Mouse (Mus musculus): ENCODE results near the gene Epb41l3. TPM values are rescaled to one million over a fixed set of nuclear protein-coding genes. Genes with fewer than 3 reads are reported as not detected.

The Epb41l3 gene
- total and polyA plus RNA-seq, 3 experiments: not detected

GRCm38 (mm10) chr17:69059760-69060159, 15.7 kb upstream of the Epb41l3 start:
- Histone ChIP-seq H3K4me1 (ENCODE audit: control insufficient read depth in 1 of 2, insufficient read depth in 2 of 2, low read length in 2 of 2) (no peaks in the 10 kb centered on the region), H3K27ac (ENCODE audit: control insufficient read depth, low read depth, low read length) (no peak overlapping the region), H3K36me3 (ENCODE audit: control insufficient read depth in 1 of 2, insufficient read depth in 2 of 2, low read length in 2 of 2) (no peaks in the 10 kb centered on the region), H3K79me2 (ENCODE audit: control insufficient read depth, insufficient read depth, low read length, poor library complexity) (no peaks in the 10 kb centered on the region), H3K4me3 (ENCODE audit: control insufficient read depth in 1 of 2, insufficient read depth in 1 of 2, low read depth in 2 of 2, low read length in 2 of 2) (no peak overlapping the region), H3K9me3 (replicated peaks; ENCODE audit: insufficient read depth, low read length) (no peaks in the 10 kb centered on the region), H3K9ac (ENCODE audit: control insufficient read depth, low read depth, low read length, poor library complexity, severe bottlenecking) (no peak overlapping the region), H3K27me3 (ENCODE audit: control insufficient read depth in 1 of 2, insufficient read depth in 2 of 2, low read length in 2 of 2) (no peaks in the 10 kb centered on the region)
- no peak for TF ChIP-seq HCFC1 (IDR thresholded peaks at IDR 0.05; ENCODE audit: low read depth, low read length)
- no peak for DNase-seq (ENCODE audit: low read depth, low spot score)

DNA sequence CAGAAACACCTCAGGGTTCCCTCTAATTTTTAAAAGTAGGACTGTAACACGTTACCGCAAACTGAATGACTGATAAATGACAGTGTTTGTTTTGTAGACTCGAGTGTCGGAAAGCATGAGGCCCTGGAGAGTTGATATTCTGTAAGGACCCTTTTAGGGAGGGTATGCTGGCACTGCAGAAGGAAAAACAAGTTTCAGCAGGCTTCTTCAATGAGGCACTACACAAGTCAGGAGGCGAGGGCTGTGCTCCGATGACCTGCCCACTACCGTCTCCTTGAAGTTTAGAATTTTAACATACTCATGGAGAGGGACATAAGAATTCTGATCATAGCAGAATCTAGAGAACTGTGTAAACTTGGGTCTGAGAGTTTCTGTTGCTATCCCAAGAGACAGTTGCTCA, 15.1 kb upstream of the Epb41l3 start:
- Histone ChIP-seq H3K27me3 (ENCODE audit: control insufficient read depth in 1 of 2, insufficient read depth in 2 of 2, low read length in 2 of 2) (no peaks in the 10 kb centered on the region), H3K79me2 (ENCODE audit: control insufficient read depth, insufficient read depth, low read length, poor library complexity) (no peaks in the 10 kb centered on the region), H3K36me3 (ENCODE audit: control insufficient read depth in 1 of 2, insufficient read depth in 2 of 2, low read length in 2 of 2) (no peaks in the 10 kb centered on the region), H3K27ac (ENCODE audit: control insufficient read depth, low read depth, low read length) (no peak overlapping the region), H3K4me3 (ENCODE audit: control insufficient read depth in 1 of 2, insufficient read depth in 1 of 2, low read depth in 2 of 2, low read length in 2 of 2) (no peak overlapping the region), H3K9me3 (replicated peaks; ENCODE audit: insufficient read depth, low read length) (no peaks in the 10 kb centered on the region), H3K4me1 (ENCODE audit: control insufficient read depth in 1 of 2, insufficient read depth in 2 of 2, low read length in 2 of 2) (no peaks in the 10 kb centered on the region), H3K9ac (ENCODE audit: control insufficient read depth, low read depth, low read length, poor library complexity, severe bottlenecking) (no peak overlapping the region)
- no peak for DNase-seq (ENCODE audit: low read depth, low spot score)
- TF ChIP-seq NELFE (IDR thresholded peaks at IDR 0.05; ENCODE audit: low read depth, low read length) (no peak), E2F4 (IDR thresholded peaks at IDR 0.05; ENCODE audit: borderline replicate concordance, low read depth, low read length) (no peak), RCOR1 (IDR thresholded peaks at IDR 0.05; ENCODE audit: low read depth, low read length) (no peak), POLR2AphosphoS5 (IDR thresholded peaks at IDR 0.05; ENCODE audit: borderline replicate concordance, low read depth, low read length) (no peak), CHD2 (IDR thresholded peaks at IDR 0.05; ENCODE audit: low read length) (no peak), TBP (IDR thresholded peaks at IDR 0.05; ENCODE audit: low read depth, low read length) (no peak), CTCF (IDR thresholded peaks at IDR 0.05 in 2 of 3, conservative IDR thresholded peaks at IDR 0.05 in 1 of 3; ENCODE audit: control insufficient read depth in 1 of 3, insufficient read depth in 1 of 3, low read depth in 2 of 3, low read length in 3 of 3, poor library complexity in 1 of 3, severe bottlenecking in 1 of 3) (no peak), ELF1 (IDR thresholded peaks at IDR 0.05; ENCODE audit: low read depth, low read length) (no peak), MYB (IDR thresholded peaks at IDR 0.05; ENCODE audit: low read depth, low read length) (no peak), GATA1 (IDR thresholded peaks at IDR 0.05; ENCODE audit: low read depth, low read length) (no peak)

DNA sequence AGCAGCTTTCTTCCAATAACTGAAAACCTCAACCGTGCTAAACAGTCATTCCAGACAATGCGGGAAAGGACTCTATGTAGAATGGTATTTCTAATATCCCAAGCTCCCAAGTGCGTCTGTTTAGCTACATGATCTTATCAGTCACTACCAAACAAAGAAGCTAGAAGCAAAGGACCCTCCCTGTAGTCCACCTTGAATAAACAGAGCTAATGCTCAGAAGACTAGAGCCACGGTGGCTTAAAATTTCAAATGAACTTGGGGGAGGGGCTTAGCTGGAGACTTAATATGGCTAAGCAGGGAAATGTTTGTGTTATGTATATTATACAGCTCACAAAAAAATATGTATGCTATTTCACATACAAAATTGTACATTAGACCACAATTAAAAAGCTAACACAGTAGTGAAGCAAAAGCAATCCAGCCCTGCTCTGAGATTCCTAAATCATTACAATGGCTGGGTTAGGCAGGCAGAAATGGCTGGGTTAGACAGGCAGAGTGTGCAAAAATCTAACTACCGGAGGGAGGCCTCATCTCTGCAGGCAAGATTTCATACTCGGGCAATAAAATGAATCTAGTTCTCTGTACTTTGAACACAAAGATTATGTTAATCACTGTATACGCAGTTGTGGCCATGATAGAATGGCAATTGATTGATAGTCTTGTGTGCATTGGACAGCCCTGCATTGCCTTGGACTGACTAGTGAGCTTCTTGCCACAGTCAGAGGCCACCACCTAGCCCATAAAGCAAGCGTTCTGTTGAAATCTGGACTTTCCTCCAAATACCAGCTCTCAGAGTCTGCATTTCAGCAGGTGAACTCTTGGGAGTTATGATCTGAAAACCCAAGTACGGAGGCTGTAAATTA, 13.4 kb upstream of the Epb41l3 start:
- TF ChIP-seq MYB (IDR thresholded peaks at IDR 0.05; ENCODE audit: low read depth, low read length): no peak
- TF ChIP-seq RCOR1 (IDR thresholded peaks at IDR 0.05; ENCODE audit: low read depth, low read length): no peak
- TF ChIP-seq SMC3 (IDR thresholded peaks at IDR 0.05; ENCODE audit: low read depth, low read length): no peak
- no peak for TF ChIP-seq TCF12 (IDR thresholded peaks at IDR 0.05; ENCODE audit: low read depth, low read length)
- TF ChIP-seq CTCF (IDR thresholded peaks at IDR 0.05 in 2 of 3, conservative IDR thresholded peaks at IDR 0.05 in 1 of 3; ENCODE audit: control insufficient read depth in 1 of 3, insufficient read depth in 1 of 3, low read depth in 2 of 3, low read length in 3 of 3, poor library complexity in 1 of 3, severe bottlenecking in 1 of 3): no peak
- no peak for TF ChIP-seq ZNF384 (IDR thresholded peaks at IDR 0.05; ENCODE audit: low read depth, low read length)
- no peak for TF ChIP-seq POLR2A (IDR thresholded peaks at IDR 0.05; ENCODE audit: control insufficient read depth in 1 of 2, insufficient read depth in 1 of 2, low read depth in 1 of 2, low read length in 2 of 2, poor library complexity in 1 of 2)
- TF ChIP-seq MEF2A (IDR thresholded peaks at IDR 0.05; ENCODE audit: extremely low read depth, insufficient replicate concordance, low read depth, low read length, poor library complexity, severe bottlenecking): no peak
- no peak for TF ChIP-seq GATA1 (IDR thresholded peaks at IDR 0.05; ENCODE audit: low read depth, low read length)
- no peak for TF ChIP-seq MAZ (IDR thresholded peaks at IDR 0.05; ENCODE audit: low read depth, low read length)
- TF ChIP-seq ZKSCAN1 (IDR thresholded peaks at IDR 0.05; ENCODE audit: low read depth, low read length): no peak
- TF ChIP-seq TAL1 (IDR thresholded peaks at IDR 0.05; ENCODE audit: low read length): no peak
- TF ChIP-seq CHD1 (IDR thresholded peaks at IDR 0.05; ENCODE audit: low read depth, low read length): no peak
- no peak for TF ChIP-seq HCFC1 (IDR thresholded peaks at IDR 0.05; ENCODE audit: low read depth, low read length)
- TF ChIP-seq ZC3H11A (IDR thresholded peaks at IDR 0.05; ENCODE audit: low read depth, low read length): no peak
- TF ChIP-seq TBP (IDR thresholded peaks at IDR 0.05; ENCODE audit: low read depth, low read length): no peak
- no peak for TF ChIP-seq ZMIZ1 (IDR thresholded peaks at IDR 0.05; ENCODE audit: low read depth, low read length)
- DNase-seq (ENCODE audit: low read depth, low spot score): no peak
- H3K9me3 ChIP-seq (replicated peaks; ENCODE audit: insufficient read depth, low read length): no peaks in the 10 kb centered on the region
- H3K79me2 ChIP-seq (ENCODE audit: control insufficient read depth, insufficient read depth, low read length, poor library complexity): no peaks in the 10 kb centered on the region
- no peaks in the 10 kb centered on the region for H3K27me3 ChIP-seq (ENCODE audit: control insufficient read depth in 1 of 2, insufficient read depth in 2 of 2, low read length in 2 of 2)
- H3K27ac ChIP-seq (ENCODE audit: control insufficient read depth, low read depth, low read length): no peak overlapping the region
- no peak overlapping the region for H3K9ac ChIP-seq (ENCODE audit: control insufficient read depth, low read depth, low read length, poor library complexity, severe bottlenecking)
- no peaks in the 10 kb centered on the region for H3K36me3 ChIP-seq (ENCODE audit: control insufficient read depth in 1 of 2, insufficient read depth in 2 of 2, low read length in 2 of 2)
- H3K4me3 ChIP-seq (ENCODE audit: control insufficient read depth in 1 of 2, insufficient read depth in 1 of 2, low read depth in 2 of 2, low read length in 2 of 2): no peak overlapping the region
- no peaks in the 10 kb centered on the region for H3K4me1 ChIP-seq (ENCODE audit: control insufficient read depth in 1 of 2, insufficient read depth in 2 of 2, low read length in 2 of 2)

Measured in MEL (cell line).